Mouse (Mus musculus): ENCODE measurements around the gene Chrm3.
"Not testable (repeated sequence)": the region's sequence is repeated elsewhere in the genome, so short reads cannot be mapped to it uniquely, and the experiment has no call there.

The Chrm3 gene

GRCm38 (mm10) chr13:10360777-10361176 is at the start of gene Chrm3:
Gene Chrm3 (minus strand): TSS chr13:10360847.
- no peak for DNase-seq (ENCODE audit: low spot score in 2 of 2)

- no peak for DNase-seq (ENCODE audit: low spot score in 2 of 2)
Measured at GRCm38 (mm10) chr13:10394364-10394763, 33.7 kb upstream of the Chrm3 start.

- not testable (repeated sequence) for DNase-seq (ENCODE audit: low spot score in 2 of 2)
Measured at GRCm38 (mm10) chr13:10375487-10375886, 14.8 kb upstream of the Chrm3 start.

- DNase-seq (ENCODE audit: low spot score in 2 of 2): no peak
Measured at GRCm38 (mm10) chr13:10360199-10360694, 400 bp downstream of the Chrm3 start.

GRCm38 (mm10) chr13:10359516-10360198 is 990 bp downstream of the Chrm3 start:
- no peak for DNase-seq (ENCODE audit: low spot score in 2 of 2)

- DNase-seq (ENCODE audit: low spot score in 2 of 2): no peak
Measured at GRCm38 (mm10) chr13:10355796-10356195, 4.9 kb downstream of the Chrm3 start.

GRCm38 (mm10) chr13:10354885-10355575 is 5.6 kb downstream of the Chrm3 start:
- DNase-seq (ENCODE audit: low spot score in 2 of 2): no peak

GRCm38 (mm10) chr13:10352141-10352540 is 8.5 kb downstream of the Chrm3 start:
- no peak for DNase-seq (ENCODE audit: low spot score in 2 of 2)

GRCm38 (mm10) chr13:10344362-10344761 is 16.3 kb downstream of the Chrm3 start:
- no peak for DNase-seq (ENCODE audit: low spot score in 2 of 2)

GRCm38 (mm10) chr13:10335558-10335957 is 25.1 kb downstream of the Chrm3 start:
- DNase-seq (ENCODE audit: low spot score in 2 of 2): no peak

- DNase-seq (ENCODE audit: low spot score in 2 of 2): no peak
Measured at GRCm38 (mm10) chr13:10332762-10333161, 27.9 kb downstream of the Chrm3 start.

GRCm38 (mm10) chr13:10309811-10310210 is 50.8 kb downstream of the Chrm3 start:
- no peak for DNase-seq (ENCODE audit: low spot score in 2 of 2)

- no peak for DNase-seq (ENCODE audit: low spot score in 2 of 2)
Measured at GRCm38 (mm10) chr13:10295160-10295559, 65.5 kb downstream of the Chrm3 start.

GRCm38 (mm10) chr13:10284331-10284730 is 76.3 kb downstream of the Chrm3 start:
- DNase-seq (ENCODE audit: low spot score in 2 of 2): no peak

GRCm38 (mm10) chr13:10274907-10275306 is 85.7 kb downstream of the Chrm3 start:
- no peak for DNase-seq (ENCODE audit: low spot score in 2 of 2)

- no peak for DNase-seq (ENCODE audit: low spot score in 2 of 2)
Measured at GRCm38 (mm10) chr13:10263784-10264183, 96.9 kb downstream of the Chrm3 start.

- no peak for DNase-seq (ENCODE audit: low spot score in 2 of 2)
Measured at GRCm38 (mm10) chr13:10253049-10253448, 107.6 kb downstream of the Chrm3 start.

- DNase-seq (ENCODE audit: low spot score in 2 of 2): no peak
Measured at GRCm38 (mm10) chr13:10251499-10252179, 109.0 kb downstream of the Chrm3 start.

GRCm38 (mm10) chr13:10244243-10244998 is 116.2 kb downstream of the Chrm3 start:
- DNase-seq (ENCODE audit: low spot score in 2 of 2): no peak

GRCm38 (mm10) chr13:10240238-10240637 is 120.4 kb downstream of the Chrm3 start:
- DNase-seq (ENCODE audit: low spot score in 2 of 2): no peak

- DNase-seq (ENCODE audit: low spot score in 2 of 2): no peak
Measured at GRCm38 (mm10) chr13:10239825-10240224, 120.8 kb downstream of the Chrm3 start.

GRCm38 (mm10) chr13:10237616-10238015 is 123.0 kb downstream of the Chrm3 start:
- no peak for DNase-seq (ENCODE audit: low spot score in 2 of 2)
